Mouse (Mus musculus) erythroblast, adult 5-6 weeks (primary cell): ENCODE results near the gene Fam214a. TPM values are rescaled to one million over a fixed set of nuclear protein-coding genes. Genes with fewer than 3 reads are reported as not detected.

Experiments
- ATAC-seq: replicated peaks from 2 replicates; pipeline ENCODE4 v1.8.0; 2016; ENCODE audit warnings: moderate number of reproducible peaks, mild to moderate bottlenecking, moderate TSS enrichment, inconsistent platforms; ENCODE audit not compliant: poor library complexity, low FRiP score, severe bottlenecking
- total RNA-seq, 2 experiments: library from RNA; stranded (forward) in 1 of 2; stranded (reverse) in 1 of 2; fragments of 150-400 nt in 1 of 2; fragments of 200-764, 138-1000 nt in 1 of 2; gene quantifications; 2 replicates each; pipeline versions ENCODE4 v1.2.3 to v1.2.4; 2015 to 2017; ENCODE audit warnings: low replicate concordance in 2 of 2

Fam214a gene
- total RNA-seq, 2 experiments from 2014 or later: 2.8 to 3.8 TPM

DNA sequence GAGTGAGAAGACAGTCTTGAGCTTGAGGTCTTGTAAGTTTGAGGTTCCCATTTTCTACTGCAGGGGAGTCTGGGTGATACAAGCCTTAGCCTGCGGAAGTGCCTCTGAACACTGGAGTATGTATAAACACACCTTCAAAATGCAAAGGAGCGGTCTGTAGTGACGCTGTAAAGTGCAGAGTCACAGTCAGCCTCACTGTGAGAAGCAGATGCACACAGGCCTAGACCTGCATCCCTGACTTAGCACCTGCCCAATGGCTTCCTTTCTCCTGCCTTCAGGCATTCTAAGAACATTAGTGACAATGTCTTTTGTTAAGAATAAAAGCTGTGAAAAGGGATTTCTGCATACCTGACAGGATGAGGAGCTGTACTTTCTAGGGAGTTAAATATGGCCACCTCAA is 66.9 kb downstream of the Fam214a start:
- no peak for ATAC-seq

DNA sequence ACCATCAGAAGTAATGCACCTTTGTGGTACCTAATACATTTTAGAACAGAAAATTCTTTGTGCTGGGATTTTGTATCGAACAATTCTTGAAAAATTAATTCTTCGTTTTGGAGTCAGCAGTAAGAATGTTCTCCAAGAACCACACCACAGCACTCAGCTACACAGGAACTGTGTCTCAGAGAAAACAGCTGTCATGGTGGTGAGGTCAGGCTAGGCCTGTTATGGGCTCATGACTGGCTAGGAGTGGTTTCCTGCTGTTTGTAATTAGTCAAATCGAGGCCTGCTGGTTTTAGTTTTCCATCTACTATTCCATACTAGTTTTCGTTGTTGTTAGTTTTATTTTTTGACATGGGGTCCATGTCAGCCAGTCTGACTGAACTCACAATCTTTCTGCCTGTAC is 67.9 kb downstream of the Fam214a start:
- ATAC-seq: no peak

DNA sequence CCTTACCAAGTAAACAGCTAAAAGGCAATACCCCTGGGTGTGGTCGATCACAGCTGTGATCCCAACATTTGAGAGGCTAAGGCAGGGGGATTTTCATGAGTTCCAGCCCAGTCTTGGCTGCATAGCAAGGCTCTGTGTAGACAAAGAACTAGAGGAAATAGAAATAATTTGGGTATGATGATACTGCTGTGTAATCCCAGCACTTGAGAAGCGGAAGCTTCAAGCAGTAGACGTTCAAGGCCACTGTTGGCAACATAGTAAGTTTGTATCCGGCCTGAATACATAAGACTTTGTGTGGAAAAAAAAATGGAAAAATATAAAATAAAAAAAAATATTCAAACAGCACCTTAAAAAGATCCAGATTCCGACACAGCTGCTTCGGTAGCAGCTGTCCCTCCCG is 69.9 kb downstream of the Fam214a start:
- ATAC-seq: no peak

DNA sequence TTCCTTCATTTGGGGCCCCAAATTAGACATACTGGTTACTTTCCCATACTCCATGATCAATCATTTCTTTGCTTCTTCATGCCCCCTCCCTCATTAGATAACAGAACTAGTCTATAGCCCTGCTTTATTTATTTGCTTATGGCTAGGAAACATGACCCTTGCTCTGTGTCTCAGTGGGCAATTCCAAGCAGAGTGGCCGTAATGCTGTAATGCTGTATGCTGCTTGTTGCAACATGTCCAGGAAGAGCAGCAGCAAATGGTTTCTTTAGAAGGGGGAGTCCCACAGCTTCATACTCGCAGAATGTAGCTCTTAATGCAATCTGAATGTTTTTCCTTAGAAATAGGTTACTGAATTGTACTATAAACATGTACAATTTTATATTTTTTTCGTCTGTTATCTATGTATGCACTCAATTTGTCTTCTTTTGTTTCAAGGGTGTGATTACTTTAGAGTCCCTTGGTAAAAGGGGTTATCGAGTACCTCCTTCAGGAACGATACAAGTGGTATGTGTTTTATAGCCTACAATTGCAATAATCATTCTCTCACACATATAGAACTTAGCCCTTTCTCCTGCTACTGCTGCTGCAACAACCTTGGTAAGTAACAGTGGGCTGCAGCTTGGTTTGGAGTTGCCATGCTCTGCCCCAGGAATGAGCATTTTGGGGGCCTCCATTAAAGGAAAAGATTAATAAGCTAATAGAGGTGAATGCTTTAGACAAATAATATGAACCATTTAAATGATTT is 70.6 kb downstream of the Fam214a start:
- no peak for ATAC-seq

DNA sequence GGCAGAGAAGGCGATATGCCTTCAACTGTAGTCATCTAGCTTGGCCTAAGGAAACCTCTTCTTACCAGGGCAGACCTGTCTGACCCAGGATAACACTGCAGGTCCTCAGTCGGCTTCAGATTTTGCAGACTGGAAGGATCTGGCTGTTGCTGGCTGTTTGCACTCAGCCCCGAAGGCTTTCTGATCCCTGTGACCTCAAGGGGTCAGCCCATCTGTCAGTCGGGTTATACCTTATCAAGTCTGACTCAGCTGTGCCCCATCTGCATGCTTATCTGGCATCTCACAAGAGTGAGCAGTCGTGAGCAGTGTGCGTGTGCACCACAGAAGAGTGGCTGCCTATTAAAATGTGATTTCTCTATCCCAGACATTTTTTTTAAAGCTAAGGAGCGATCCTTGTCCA is 71.4 kb downstream of the Fam214a start:
- ATAC-seq: no peak

DNA sequence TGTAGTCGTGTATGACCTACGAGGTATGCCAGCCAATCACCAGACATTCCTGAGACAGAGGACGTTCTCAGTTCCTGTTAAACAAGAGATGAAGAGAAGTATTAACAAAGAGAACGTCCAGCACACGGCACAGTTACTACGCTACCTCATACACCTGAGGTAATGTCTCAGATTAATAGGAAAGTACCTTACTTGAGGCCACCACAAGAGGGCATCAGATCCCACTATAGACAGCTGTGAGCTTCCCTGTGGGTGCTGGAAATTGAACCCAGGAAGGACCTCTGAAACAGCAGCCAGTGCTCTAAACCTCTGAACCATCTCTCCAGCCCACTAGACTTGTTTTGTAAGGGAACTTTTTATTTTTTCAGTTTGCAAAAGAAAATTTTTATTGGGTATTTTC is 73.0 kb downstream of the Fam214a start:
- ATAC-seq: no peak; the same call in 1 of the 2 replicates

DNA sequence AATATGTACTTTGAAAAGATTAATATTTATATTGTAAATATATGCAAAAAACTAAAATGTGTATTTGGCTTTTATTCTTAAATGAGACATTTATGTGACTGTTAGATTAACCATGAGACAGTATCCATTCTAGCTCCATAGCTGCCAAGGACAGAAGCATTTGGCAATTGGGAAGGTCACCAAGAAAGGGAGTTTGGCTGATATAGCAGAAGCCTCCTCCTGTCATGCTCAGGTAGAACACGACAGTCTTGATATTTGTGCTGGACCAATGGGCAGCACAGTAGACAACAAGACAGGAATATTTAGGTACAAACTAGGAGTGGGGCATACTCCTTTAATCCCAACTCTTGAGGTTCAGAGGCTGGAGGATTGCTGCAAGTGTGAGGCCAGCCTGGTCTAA is 79.7 kb downstream of the Fam214a start:
- no peak for ATAC-seq

DNA sequence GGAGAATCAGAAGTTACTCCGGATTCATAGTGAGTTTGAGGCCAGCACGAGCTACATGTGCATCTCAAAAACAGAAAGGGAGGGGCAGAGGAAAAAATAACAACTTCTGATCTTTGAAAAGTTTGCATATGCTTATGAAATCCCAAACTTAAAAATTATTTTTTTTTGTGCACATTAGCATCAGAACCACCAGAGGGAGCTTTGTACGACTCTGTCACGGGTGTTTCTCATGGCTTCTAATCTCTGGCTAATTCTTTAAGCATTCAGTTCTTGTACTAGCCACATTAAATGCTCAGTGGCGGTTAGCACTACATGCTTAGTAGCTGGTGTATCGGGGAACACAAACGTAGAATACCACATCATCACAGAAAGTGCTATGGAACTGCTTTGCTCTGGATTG is 80.5 kb downstream of the Fam214a start:
- no peak for ATAC-seq

DNA sequence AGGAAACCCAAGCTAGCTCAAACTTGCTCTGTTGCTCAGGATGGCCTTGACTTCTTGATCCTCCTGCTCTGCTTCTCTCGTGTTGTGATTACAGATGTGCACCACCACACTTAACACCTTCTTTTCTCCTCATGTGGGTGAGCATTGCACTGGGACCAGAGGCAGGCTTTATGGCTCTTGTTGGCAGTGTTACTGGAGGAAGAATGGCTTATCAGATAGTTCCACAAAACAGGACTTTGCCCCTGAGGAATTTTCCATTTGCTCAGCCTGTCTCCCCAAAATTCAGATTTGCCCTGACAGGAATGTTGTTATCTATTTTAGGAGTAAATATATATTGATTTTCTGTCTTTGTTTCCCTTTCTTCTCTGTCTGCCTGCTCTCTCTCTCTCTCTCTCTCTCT is 82.0 kb downstream of the Fam214a start:
- ATAC-seq: no peak

DNA sequence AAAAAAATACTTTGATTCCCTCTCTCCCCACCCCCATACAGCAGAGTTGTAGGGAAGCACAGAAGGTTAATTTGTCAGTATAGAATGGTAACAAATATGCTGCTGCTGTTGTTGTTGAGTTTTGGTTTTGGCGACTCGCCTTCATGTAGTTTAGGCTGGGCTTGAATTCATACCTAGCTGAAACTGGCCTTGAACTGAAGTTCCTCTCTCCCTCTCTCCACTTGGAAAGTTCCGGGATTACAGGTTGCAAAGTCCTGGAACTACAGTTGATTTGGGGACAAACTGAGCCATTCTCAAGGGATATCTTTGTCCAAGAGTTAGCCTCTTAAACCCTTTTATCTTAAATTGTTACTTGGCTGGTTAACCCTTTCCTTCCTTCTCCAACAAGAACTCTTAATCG is 83.3 kb downstream of the Fam214a start:
- no peak for ATAC-seq

DNA sequence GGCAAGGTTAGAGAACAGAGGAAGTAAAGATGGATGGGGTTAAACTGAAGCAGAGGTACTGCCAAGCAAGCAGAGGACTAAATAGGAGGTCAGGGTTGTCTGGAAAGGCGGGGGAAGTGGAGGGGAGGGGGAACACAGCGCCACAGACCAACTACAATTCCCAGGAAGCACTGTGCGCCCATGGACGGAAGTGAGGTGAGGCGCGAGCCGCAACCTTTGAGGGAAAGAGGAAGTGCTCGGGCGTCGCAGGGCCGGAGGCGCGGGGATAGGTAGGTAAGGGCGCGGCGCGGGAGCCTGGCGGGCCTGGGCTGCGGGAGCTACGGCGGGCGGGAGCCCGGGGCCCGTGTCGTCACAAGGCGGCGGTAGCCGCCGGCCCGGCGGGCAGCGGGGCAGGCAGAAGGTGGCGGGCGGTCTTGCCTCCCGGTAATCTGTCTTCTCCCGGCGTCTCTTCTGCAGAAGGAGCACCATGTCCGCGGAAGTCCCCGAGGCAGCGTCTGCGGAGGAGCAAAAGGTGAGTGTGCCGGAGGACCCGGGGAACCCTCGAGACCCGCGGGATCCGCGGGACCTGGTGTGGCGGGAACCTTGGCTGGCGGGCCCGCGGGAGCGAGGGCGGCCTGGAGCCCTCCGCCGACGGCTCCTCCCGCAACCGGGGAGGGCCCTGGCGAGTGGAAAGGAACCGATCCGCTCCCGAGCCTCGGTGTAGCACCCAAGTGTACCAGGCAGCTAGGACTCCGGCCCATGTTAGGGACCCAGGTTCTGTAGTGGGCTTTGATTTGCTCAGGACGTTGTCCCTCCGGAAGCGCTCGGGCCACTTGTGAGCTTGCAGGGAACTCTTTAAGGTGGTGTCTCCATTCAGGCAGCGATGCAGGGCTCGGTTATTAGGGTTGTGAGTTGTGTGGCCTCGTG is 85.0 kb downstream of the Fam214a start, which contains the start of gene Arpp19:
Gene Arpp19 (plus strand): TSS at position 164 of the 906 bp plus-strand sequence.
- peak; percentile 75 for ATAC-seq

DNA sequence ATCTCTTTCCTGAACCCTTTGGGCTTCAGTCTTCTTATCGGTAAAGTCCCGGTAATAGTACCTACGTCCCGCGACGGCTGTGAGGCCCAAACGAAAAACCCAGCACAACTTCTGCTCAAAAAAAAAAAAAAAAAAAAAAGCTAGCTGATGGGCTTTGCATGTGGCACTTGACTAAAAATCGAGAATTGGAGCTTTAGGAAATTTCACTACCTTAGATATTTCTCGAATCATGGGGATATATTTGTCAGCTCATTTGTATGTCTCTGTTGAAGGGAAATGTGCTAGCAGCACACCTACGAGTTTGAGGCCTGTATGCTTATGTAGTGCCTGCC is 85.6 kb downstream of the Fam214a start:
- peak; percentile 68 for ATAC-seq

DNA sequence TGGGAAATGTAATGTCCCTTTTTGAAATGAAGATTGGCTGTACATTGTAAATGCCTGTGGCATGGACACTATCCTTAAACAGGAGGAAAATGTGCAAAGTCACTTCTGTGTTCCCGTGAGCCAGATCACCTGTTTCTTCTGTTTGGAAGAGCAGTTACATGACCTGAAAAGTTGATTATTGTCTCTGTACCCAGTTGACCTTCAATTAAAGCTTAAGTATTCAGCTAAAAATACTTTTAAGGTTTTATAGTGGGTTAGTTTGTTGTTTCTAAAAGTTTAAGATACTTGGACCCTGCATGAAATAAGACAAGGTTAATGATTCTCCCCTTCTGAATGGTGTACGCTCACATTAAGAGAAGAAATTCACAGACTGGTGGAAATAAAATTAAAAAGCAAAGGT is 87.9 kb downstream of the Fam214a start:
- no peak for ATAC-seq

DNA sequence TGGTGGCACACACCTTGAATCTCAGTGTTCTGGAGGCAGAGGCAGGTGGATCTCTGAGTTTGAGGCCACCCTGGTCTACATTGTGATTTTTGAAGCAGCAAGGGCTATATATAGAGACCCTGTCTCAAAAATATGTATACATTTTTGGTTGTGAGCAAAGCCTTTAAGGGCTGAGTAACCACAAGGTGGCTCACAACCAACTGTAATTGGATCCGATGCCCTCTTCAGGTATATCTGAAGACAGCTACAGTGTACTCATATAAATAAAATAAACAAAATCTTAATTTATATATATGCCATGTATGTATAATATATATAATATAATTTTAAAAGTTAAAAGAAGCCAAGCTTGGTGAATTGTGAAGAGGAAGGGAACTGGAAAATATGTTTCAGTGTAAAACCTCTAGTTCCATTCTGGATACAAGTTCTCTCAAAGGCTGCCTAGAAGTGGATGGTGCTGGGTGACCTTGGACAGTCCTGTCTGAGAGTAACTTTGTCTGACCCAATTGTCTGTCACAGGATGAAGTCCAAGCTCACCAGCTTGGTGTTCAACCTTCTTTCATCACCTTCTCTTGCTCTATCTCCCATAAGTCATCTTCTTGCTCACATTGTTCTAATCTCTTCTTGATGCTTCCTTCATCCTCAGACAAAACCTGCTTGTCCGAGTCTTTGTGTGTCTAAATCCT is 89.3 kb downstream of the Fam214a start:
- no peak for ATAC-seq

DNA sequence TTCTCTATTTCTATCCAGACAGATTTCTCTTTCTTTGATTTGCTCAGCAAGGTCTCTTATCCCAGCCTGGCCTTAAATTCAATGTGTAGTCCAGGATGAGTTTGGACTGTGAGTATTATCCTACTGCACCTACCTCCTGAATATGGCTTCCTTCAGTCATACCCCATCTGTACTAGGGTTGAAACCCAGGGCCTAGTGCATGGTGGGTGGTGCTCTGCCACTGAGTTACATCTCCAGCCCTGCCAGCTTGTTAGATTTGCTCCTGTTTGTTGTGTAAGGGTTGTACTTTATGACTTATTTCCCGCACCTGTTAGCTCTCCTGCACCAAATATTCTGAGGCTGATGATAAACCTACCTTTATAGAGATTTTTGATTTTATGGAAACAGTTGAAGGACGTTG is 90.5 kb downstream of the Fam214a start:
- ATAC-seq: no peak

DNA sequence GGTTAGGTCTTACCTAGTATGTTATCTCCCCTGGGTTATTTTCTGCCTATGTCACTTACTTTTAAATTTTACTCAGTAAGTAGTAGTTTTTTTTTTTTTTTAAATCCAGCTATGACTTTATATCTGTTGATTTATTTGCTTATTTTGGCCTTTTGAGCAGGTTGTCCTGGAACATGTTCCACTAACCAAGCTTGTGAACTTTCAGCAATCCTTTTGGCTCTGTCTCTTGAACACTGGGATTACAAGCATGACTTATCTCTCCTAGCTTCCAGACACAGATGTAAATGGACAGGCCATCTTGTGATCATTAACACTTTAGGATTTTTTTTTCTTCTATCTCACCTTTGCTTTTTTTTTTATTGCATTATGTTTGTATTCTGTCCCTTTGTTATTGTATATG is 94.4 kb downstream of the Fam214a start:
- ATAC-seq: no peak

DNA sequence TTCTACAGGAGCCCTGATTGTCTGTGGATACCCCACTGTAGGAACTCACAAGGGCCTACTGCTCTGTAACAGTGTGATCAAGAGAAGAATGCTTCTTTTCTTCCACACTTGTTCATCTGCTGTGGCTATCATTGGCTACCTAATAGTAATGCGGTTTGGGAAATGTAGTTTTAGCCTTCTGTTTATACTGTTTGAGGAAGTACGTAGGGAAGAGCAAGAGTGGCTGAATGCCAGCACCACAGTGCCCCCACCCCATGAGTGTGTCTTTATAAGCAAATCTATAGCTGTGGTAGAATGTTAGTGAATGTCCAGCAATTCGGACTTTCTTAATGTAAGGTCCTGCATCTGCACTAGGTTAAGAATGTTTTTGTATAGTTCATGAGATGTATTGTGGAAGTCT is 96.4 kb downstream of the Fam214a start:
- ATAC-seq: no peak

DNA sequence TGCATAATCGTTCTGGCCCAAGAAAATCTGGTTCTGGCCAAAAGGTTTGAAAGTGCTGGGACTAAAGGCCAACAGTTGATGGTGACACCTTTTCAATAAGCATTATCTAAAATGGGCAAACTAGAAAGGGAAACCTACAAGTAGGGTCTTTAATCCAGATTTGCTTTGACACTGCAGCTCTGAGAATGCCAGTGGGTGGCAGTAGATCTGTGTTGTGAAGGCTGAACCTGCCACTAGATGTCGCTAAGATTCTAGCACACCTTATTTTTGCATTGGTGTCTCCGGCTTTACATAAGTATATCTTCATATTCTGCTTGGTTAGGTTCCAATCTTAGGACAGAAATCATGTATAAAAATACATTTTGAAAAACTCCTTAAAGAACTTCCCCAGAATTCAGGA is 97.3 kb downstream of the Fam214a start:
- peak; percentile 84 for ATAC-seq

DNA sequence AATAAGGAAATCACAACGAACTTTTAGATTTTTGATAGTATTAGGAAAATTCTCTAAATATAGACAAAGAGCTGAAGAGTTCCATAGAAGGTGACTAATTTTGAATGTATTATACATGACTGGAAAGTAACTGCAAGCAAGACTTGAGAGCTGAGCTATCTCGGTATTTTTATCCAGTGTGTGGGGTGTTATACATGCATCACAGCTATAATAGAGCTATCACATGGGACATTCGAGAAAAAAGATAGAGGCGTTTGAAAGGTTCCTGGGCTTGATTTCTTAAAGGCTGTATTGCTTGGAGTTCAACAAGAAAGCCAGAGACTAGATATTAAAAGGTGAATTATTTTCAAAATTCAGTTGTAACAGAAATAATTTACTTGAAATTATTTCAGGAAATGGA is 99.2 kb downstream of the Fam214a start:
- ATAC-seq: no peak

DNA sequence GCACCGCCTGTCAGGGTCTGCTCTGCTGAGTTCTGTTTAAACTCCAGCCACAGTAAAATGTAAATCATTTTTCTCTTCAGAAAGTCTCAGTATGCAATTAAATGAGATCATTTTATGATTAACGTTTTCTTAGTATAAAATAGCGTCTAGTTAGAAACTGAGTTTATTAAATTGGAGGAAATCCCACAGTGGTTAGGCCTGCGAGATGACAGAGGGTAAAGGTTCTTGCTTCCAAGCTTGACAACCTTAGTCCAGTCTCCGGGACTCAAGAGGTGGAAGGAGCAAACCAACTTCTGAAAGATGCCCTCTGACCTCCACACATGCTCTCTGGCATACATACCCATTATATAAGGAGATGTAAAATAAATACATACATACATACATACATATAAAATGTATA is 102.4 kb downstream of the Fam214a start:
- no peak for ATAC-seq
